Mouse (Mus musculus): Measurements from ENCODE around the gene Wdr12. TPM values are rescaled to one million over a fixed set of nuclear protein-coding genes. Genes with fewer than 3 reads are reported as not detected.

The Wdr12 gene
- 46.0 and 48.8 TPM in 2 replicates for polyA plus RNA-seq (2016; fragmentation: Nextera tagmentation; extraction: Ambion mirVana)

DNA sequence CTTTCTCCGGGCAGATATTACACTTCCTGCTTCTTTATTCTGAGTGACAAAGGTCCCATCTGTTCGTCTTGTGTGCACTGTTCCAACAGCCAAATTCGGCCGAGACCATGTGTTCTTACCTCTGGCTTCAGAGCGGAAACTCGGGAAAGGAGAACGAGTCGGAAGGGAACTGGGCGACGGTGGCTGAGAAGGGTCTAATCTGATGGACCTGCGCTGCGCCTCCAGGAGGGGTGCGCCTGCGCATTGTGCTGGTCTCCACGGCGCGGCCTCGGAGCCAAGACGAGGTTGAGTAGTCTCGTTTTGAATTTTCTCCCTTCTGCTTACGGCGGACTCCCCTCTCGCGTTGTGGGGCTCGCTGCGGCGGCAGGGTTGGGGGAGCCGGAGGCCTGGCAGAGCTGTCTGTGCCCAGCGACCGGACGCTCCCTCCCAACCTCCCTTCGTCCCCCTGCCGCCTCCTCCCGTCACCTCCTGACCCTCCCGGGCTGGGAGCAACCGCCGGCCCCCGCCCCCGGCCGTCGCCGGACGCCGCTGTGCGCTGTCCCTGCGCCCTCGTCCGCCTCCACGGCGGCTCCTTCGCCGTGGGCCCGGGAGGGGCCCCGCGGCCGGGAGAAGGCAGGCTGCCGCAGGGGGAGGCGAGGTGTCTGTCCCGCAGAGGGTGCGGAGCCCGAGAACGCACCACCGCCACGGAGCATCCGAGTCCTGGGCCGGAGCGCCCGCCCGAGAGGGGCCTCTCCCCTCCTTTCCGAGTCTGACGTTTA, at the start of gene Wdr12, which contains the start of gene Carf:
TSS of gene Wdr12 (minus strand) at position 622 of the 758 bp plus-strand sequence.
TSS of gene Carf (plus strand) at position 224 of the 758 bp plus-strand sequence.
- under 1% methylated on average over 71 of the region's 71 CpGs for WGBS
- Histone ChIP-seq H3K4me3 (replicated peaks) (peak within 1 kb of the TSS; percentile 93), H3K4me1 (replicated peaks) (peaks cover 4% of the 10 kb centered on the region; the same call in 1 of the 2 replicates), H3K4me2 (peak within 1 kb of the TSS; percentile 87), H3K27ac (peak within 1 kb of the TSS; percentile 99), H3K27me3 (no peaks in the 10 kb centered on the region), H3K9ac (replicated peaks) (peak within 1 kb of the TSS; percentile 95), H3K9me3 (no peaks in the 10 kb centered on the region), H3K36me3 (peaks cover 9% of the 10 kb centered on the region)
- ATAC-seq (ENCODE audit: insufficient number of reproducible peaks, insufficient read depth, low FRiP score, low TSS enrichment, low read depth) = peak; percentile 95

DNA sequence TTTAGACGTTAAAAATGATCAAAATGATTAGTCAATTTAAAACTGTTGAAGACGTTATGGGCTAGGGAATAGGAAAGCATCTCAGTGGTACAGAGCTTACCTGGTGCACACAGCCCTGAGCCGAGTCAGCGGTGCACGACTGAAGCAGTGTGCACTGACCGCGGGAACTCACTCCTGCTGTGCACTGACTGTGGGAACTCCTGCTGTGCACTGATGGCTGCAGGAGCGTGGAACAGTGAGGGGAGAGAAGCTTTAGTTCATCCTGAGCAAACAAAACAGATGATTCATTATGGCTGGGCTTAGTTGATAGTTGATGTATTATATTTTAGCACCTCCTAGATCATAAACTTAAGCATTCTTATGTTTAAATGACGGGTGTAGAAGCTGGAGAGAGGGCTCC, 38.9 kb upstream of the Wdr12 start:
- Histone ChIP-seq H3K9ac (replicated peaks) (no peak overlapping the region), H3K4me1 (replicated peaks) (no peaks in the 10 kb centered on the region), H3K9me3 (no peaks in the 10 kb centered on the region), H3K4me2 (no peak overlapping the region), H3K27me3 (no peaks in the 10 kb centered on the region), H3K27ac (no peak overlapping the region), H3K4me3 (replicated peaks) (no peak overlapping the region), H3K36me3 (peaks cover 14% of the 10 kb centered on the region)
- WGBS = 55% methylated on average over 9 of the region's 9 CpGs
- ATAC-seq (ENCODE audit: insufficient number of reproducible peaks, insufficient read depth, low FRiP score, low TSS enrichment, low read depth) = no peak

DNA sequence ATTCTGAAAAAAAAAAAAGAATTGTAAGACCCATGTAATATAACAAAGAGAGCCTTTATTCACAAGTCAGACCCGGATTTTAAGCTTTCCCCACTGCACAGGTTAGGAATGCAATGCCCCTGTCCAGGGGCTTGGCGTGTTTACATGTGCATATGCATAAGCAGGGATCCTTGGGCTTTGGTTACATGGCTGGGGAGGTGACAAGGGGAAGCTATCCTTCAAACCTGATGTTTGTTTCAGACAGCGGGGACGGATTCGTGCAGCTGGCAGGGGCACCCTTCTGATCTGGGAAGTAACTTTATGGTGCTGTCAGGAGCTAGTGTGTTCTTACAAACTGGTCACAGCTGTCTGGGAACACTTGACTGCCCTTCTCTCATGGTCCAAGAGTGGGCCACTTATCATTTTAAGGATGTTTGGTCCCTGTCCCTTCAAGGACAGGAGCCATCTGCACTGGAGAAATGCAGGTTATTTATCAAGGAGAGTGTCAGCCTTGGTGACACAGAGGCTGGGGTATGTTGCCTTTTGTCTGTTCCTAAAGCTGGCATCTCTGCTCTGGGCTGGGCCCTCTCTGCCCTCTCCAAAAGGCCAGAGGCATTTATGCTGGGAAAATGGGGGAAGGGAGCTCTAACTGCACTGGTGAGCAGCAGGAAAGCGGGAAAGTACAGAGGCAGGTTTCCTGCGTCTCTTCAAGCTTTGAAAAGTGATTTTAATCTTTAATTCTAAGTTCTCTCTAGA, 19.4 kb upstream of the Wdr12 start:
- H3K36me3 ChIP-seq = peaks cover 10% of the 10 kb centered on the region
- no peak for ATAC-seq (ENCODE audit: insufficient number of reproducible peaks, insufficient read depth, low FRiP score, low TSS enrichment, low read depth)
- no peak overlapping the region for H3K9ac ChIP-seq (replicated peaks)
- H3K27me3 ChIP-seq = no peaks in the 10 kb centered on the region
- H3K27ac ChIP-seq = no peak overlapping the region
- no peaks in the 10 kb centered on the region for H3K4me1 ChIP-seq (replicated peaks)
- H3K9me3 ChIP-seq = 0 out of 2 replicates have a peak, but pooled peaks cover 2% of the 10 kb centered on the region
- WGBS = 71% methylated on average over 7 of the region's 7 CpGs
- H3K4me3 ChIP-seq (replicated peaks) = no peak overlapping the region
- no peak overlapping the region for H3K4me2 ChIP-seq

DNA sequence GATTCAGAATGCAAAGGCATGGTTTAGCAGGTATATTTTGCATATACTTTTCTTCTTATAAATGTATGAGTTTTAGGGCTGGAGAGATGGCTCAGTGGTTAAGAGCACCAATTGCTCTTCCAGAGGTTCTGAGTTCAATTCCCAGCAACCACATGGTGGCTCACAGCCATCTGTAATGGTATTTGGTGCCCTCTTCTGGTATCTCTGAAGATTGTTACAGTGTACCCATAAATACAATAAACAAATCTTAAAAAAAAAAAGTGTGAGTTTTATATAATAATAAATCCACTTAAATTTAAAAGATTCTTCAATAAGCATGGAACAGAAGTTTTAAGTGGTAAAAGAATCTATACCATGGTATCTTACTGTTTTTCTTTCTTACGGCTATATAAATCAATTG, 6.1 kb upstream of the Wdr12 start:
- no peak overlapping the region for H3K9ac ChIP-seq (replicated peaks)
- no peak for ATAC-seq (ENCODE audit: insufficient number of reproducible peaks, insufficient read depth, low FRiP score, low TSS enrichment, low read depth)
- H3K36me3 ChIP-seq = peaks cover 9% of the 10 kb centered on the region
- no peak overlapping the region for H3K27ac ChIP-seq
- no peaks in the 10 kb centered on the region for H3K4me1 ChIP-seq (replicated peaks)
- no peaks in the 10 kb centered on the region for H3K27me3 ChIP-seq
- no peaks in the 10 kb centered on the region for H3K9me3 ChIP-seq
- no peak overlapping the region for H3K4me3 ChIP-seq (replicated peaks)
- H3K4me2 ChIP-seq = no peak overlapping the region
- 98% methylated on average over 1 of the region's 1 CpGs for WGBS

DNA sequence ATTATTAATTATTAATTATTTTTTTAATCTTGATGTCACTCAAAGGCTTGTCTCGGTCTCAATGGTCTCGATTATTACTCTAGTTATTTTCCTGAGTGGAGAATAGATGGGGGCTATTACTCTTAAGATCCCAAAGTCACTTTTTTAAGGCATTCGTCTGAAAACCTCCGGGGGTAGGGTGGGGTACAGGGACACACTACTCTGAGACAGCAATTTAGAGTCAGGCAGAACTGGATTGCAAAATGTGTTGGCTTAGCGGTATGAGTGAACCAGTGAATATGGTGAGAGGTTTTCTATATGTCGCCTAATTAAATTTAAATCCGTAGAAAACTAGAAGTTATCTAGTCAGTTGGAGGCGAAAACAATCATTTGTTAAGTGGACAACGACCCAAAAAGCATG, 394 bp upstream of the Wdr12 start:
- H3K9ac ChIP-seq (replicated peaks) = peak overlapping the region; percentile 95
- peak overlapping the region; percentile 87 for H3K4me2 ChIP-seq
- H3K36me3 ChIP-seq = peaks cover 5% of the 10 kb centered on the region
- peaks cover 4% of the 10 kb centered on the region; the same call in 1 of the 2 replicates for H3K4me1 ChIP-seq (replicated peaks)
- no peak for ATAC-seq (ENCODE audit: insufficient number of reproducible peaks, insufficient read depth, low FRiP score, low TSS enrichment, low read depth)
- H3K4me3 ChIP-seq (replicated peaks) = peak overlapping the region; percentile 93
- WGBS = 17% methylated on average over 9 of the region's 9 CpGs
- H3K27ac ChIP-seq = peak overlapping the region; percentile 99; the same call in 1 of the 2 replicates
- H3K9me3 ChIP-seq = no peaks in the 10 kb centered on the region
- H3K27me3 ChIP-seq = no peaks in the 10 kb centered on the region

DNA sequence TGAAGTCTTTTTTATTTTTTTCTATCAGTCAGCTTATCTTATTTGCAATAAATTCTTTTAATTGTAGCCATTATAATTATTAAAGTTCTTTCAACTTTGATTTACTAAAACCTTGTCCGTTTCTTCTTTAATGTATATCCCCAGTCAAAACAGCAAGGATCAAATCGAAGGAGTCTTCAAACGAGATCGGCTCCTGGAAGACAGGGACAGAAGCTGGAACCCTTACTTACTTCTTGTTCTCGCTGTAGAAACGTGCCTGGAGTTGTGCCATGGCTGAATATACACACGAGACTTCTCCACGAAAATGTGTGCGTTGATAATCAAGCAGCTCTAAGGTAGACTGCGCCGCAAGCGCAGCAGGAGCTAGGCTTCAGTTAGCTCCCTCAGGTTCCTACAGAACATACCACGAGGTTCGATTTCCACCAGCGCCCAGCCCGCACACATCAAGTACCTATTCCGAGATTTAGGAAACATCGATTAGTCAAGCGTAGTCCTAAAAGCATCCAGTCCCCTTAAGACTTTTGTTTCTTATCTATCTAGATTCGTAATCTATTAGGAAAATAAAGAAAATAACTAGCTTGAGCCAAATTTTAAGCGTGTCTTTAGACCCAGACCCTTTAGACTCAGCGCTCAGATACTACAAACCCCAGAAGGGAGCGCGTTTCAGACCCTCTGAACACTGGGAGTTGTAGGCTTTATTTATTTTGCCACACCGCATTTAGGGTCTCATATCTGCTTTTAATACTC, 995 bp downstream of the Wdr12 start:
- Histone ChIP-seq H3K27me3 (no peaks in the 10 kb centered on the region), H3K36me3 (peaks cover 16% of the 10 kb centered on the region), H3K4me1 (replicated peaks) (peaks cover 4% of the 10 kb centered on the region; the same call in 1 of the 2 replicates), H3K4me3 (replicated peaks) (peak overlapping the region; percentile 93), H3K9ac (replicated peaks) (peak overlapping the region; percentile 95), H3K27ac (peak overlapping the region; percentile 99), H3K4me2 (peak overlapping the region; percentile 87), H3K9me3 (no peaks in the 10 kb centered on the region)
- ATAC-seq (ENCODE audit: insufficient number of reproducible peaks, insufficient read depth, low FRiP score, low TSS enrichment, low read depth) = peak; percentile 82
- under 1% methylated on average over 25 of the region's 25 CpGs for WGBS

DNA sequence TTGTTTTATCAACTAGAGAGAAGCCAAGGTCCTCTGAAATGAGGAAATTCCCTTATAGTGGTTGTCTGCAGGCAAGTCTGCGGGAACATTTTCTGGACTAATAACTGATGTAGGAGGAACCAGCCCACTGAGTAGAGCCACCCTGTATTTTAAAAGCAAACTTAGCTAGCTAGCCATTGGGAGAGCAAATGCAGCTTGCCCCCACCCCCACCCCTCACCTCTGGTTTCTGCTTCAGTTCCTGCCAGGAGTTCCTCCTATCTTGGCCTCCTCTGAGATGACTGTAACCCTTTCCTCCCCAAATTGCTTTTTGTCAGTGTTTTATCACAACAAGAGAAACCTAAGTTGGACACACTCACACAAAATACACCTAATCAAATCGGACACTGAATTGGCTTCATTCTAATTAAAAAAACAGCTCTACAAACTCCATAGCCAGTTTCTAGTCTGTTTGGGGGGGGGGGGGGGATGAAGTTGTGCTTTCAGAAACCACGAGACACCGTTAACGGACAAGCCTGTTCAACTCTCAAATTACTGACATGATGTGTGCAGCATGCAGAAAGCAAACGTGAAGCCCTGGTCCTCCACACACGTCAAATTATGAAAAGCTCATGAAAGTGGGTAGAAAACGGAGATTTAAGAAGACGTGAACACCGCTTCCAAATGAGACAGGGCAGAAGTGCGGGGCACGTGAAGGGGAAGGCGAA, 1.7 kb downstream of the Wdr12 start:
- ATAC-seq (ENCODE audit: insufficient number of reproducible peaks, insufficient read depth, low FRiP score, low TSS enrichment, low read depth) = no peak
- Histone ChIP-seq H3K4me1 (replicated peaks) (peaks cover 4% of the 10 kb centered on the region; the same call in 1 of the 2 replicates), H3K9me3 (no peaks in the 10 kb centered on the region), H3K4me3 (replicated peaks) (peak overlapping the region; percentile 93), H3K27me3 (no peaks in the 10 kb centered on the region), H3K4me2 (peak overlapping the region; percentile 87), H3K36me3 (peaks cover 22% of the 10 kb centered on the region), H3K9ac (replicated peaks) (peak overlapping the region; percentile 50), H3K27ac (no peak overlapping the region)
- 10% methylated on average over 13 of the region's 13 CpGs for WGBS

DNA sequence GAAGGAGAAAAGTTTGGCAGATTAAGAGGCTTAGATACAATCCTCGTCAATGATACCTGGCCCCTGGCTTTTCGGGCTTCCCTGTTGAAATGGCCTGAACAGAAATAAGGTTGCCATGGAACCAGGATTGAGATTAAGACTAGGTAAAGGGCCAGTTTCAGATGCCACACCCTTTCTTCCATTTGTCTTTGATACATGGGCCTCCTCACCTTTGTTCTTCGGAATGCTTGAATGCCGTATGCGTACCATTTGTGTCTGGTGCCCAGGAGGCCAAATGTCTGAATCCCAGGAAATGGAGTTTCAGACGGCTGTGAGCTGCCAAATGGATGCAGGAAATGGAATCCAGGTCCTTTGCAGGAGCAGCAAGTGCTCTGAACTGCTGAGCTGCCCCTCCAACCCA, 22.0 kb downstream of the Wdr12 start:
- H3K36me3 ChIP-seq = peaks cover 43% of the 10 kb centered on the region
- 78% methylated on average over 6 of the region's 6 CpGs for WGBS

DNA sequence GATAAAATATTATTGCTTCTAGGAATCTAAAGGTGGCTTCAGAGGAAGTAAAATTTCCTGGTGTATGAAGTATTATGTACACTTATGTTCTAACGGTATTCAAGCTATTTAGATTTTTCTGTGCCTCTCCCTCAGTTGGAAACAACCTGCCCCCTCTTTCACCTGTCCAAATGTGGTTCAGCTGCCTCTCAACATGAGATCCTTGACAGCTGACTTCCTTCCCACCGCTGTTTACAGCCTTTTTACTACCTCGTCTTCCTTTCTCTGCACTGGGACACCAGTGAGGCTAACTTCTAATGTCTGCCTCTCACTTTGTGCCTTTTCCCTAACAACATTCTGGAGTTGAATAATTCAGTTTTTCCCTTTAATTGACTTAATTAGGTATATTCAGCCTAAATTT, 22.9 kb downstream of the Wdr12 start:
- peaks cover 40% of the 10 kb centered on the region for H3K36me3 ChIP-seq
- H3K4me2 ChIP-seq = no peak overlapping the region
- H3K4me1 ChIP-seq (replicated peaks) = no peaks in the 10 kb centered on the region
- no peaks in the 10 kb centered on the region for H3K27me3 ChIP-seq
- no peaks in the 10 kb centered on the region for H3K9me3 ChIP-seq
- no peak overlapping the region for H3K4me3 ChIP-seq (replicated peaks)
- no peak overlapping the region for H3K9ac ChIP-seq (replicated peaks)
- no peak overlapping the region for H3K27ac ChIP-seq
- ATAC-seq (ENCODE audit: insufficient number of reproducible peaks, insufficient read depth, low FRiP score, low TSS enrichment, low read depth) = no peak
- WGBS = 65% methylated on average over 3 of the region's 3 CpGs

More for the DNA sequence above, 22.0 kb downstream of the Wdr12 start:
- no peak overlapping the region for H3K4me3 ChIP-seq (replicated peaks)
- H3K4me2 ChIP-seq = no peak overlapping the region
- ATAC-seq (ENCODE audit: insufficient number of reproducible peaks, insufficient read depth, low FRiP score, low TSS enrichment, low read depth) = no peak
- no peaks in the 10 kb centered on the region for H3K4me1 ChIP-seq (replicated peaks)
- H3K27me3 ChIP-seq = no peaks in the 10 kb centered on the region
- H3K9me3 ChIP-seq = no peaks in the 10 kb centered on the region
- H3K9ac ChIP-seq (replicated peaks) = no peak overlapping the region
- no peak overlapping the region for H3K27ac ChIP-seq

DNA sequence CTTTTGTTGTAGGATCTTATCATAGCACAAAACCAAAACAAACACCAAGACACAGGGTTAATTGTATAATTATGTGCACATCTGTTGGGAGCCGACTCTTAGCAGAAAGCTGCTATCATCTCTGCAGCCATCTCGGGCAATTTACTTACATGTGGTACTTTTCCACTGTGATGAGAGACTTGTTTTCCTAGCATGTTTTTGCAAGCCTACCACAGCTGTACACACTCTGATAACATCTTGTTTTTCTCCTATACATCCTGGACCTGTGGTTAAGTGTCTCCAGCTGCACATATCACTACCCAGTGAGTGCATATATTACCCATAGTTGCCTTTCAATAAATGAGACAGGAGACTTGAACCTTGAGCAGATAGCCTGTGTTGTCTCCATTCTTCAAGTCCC, 23.5 kb downstream of the Wdr12 start:
- H3K36me3 ChIP-seq = peaks cover 36% of the 10 kb centered on the region
- H3K4me3 ChIP-seq (replicated peaks) = no peak overlapping the region
- H3K4me1 ChIP-seq (replicated peaks) = no peaks in the 10 kb centered on the region
- WGBS = 83% methylated on average over 2 of the region's 2 CpGs
- no peaks in the 10 kb centered on the region for H3K27me3 ChIP-seq
- ATAC-seq (ENCODE audit: insufficient number of reproducible peaks, insufficient read depth, low FRiP score, low TSS enrichment, low read depth) = no peak
- no peak overlapping the region for H3K4me2 ChIP-seq
- no peaks in the 10 kb centered on the region for H3K9me3 ChIP-seq
- no peak overlapping the region for H3K27ac ChIP-seq
- H3K9ac ChIP-seq (replicated peaks) = no peak overlapping the region
